Mouse (Mus musculus): ENCODE measurements at regions not wholly inside any gene's neighbourhood (a gene's known extent, or its start where the extent isn't known, plus 50 kb on each side); places are given as distances from the start of the nearest gene placed in this dataset.

DNA sequence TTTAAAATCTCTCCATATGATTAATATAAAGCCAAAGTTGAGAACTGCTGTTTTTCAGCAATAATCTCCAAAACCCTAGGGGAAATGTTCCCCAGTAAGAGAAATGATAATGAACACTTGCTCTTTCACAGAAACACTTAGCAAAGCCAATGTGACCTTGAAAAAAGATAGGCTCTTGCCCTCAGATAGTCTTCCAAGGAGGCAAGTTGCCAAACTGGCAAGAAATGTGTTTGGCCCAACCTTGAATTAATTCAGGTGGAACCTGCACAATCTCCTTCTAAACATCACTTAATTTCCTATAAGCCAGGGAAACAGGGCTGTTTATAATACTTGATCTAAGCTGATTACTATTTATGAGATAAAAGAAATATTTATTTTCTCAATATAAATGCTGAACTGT is 244.0 kb upstream of the Gnaz start:
- DNase-seq (ENCODE audit: low spot score in 2 of 2): no peak

DNA sequence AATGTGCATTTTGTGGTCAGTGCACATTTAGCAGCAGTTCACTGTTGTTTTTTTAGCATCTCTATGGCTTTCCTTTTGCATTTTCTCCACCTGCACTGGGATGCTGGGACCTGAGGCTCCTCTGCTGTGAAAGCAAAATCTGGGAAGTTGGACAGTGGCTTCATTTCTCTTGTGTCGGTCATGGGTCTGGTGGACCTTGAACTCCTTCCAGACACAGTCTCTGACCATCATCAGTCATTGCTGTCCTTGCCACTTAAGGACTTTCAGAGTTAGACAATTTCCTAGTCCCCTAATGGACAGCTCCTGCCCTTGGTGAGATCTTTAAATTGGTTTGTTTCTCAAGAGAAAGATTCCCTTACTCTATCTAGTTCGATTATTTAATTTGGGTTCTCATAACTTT is 217.5 kb upstream of the Gnaz start:
- DNase-seq (ENCODE audit: low spot score in 2 of 2): no peak

DNA sequence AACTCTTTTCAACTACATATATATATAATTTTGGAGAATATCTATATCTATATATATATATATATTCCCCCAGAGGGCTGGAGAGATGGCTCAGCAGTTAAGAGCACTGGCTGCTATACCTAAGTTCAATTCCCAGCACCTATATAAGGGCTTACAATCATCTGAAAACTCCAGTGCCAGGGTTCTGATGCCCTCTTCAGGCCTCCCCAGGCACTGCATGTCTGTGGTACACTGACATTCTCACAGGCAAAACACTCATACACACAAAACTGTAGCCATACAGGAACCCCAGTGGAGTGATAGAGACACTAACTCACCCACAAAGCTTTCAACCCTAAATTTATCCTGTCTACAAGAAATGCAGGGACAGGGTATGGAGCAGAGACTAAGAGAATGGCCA is 216.1 kb upstream of the Gnaz start:
- no peak for DNase-seq (ENCODE audit: low spot score in 2 of 2)

DNA sequence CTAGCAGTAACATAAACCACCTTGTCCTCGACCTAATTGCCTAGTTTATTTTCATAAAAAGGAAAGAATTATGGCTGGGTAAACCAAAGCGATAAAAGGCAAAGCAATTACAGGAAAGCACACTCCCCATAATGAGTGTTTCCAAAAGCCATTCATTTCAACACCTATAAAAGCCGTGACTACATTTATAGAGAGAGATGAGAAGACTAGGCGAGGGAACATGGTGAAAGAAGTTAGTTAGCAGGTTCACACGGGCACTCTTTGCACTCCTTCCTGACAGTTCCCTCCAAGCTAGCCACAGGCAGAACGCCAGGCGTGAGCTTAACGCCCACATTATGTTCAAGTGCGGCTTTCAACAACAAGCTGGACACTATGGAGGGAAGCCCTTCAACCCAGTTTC is 206.2 kb upstream of the Gnaz start:
- no peak for DNase-seq (ENCODE audit: low spot score in 2 of 2)

DNA sequence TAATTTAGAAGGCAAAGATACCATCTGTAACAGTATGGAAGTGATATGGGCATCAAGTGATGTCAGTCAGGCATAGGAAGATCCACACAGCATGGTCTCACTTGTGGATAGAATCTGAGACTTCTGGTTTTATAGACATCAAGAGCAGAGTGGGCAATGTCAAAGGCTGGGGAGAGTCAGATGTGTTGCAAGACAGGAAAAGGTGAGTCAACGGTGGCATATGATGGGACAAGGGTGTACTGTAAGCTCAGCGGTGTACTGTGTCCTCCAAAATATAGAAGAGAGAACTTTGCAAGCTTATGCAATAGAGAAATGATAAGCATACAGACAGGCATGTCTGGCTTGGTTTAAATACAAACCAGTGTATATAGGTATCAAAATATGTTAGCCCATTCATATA is 177.7 kb upstream of the Gnaz start:
- no peak for DNase-seq (ENCODE audit: low spot score in 2 of 2)

DNA sequence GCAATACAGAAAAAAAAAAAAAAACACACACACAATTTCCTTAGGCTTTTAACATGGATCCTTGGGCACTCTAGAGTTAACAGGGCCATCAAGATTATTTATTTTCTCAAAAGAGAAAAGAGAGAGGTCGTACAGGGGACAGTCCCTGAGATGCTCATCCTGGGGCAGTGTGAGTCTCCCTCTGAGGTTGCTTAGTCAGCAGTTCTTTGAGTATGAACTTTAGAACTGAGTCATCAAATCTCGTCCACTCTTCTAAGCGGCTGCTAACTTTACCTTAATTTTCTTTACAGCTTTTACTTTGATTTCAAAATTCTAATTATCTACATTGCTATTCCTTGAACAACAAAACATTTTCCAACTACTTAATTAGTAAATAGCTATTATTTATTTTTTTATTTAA is 177.0 kb upstream of the Gnaz start:
- DNase-seq (ENCODE audit: low spot score in 2 of 2): no peak

DNA sequence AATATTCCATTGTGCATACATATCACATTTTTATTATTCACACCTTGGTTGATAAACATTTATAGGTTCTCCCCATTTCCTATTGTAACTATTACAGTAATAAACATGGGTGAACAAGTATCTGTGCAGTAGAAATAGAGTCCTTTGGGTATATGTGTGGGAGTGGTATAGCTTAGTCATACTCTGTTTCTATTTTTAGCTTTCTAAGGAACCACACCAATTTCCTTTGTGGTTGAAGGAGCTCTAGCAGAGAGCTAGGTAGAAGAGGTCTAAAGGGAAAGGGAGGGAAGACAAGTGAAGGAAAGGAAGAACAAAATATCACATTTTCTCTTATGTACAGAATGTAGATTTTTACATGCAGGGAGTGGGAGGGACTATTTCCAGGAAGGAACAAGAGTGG is 143.6 kb upstream of the Gnaz start:
- DNase-seq (ENCODE audit: low spot score in 2 of 2): no peak

DNA sequence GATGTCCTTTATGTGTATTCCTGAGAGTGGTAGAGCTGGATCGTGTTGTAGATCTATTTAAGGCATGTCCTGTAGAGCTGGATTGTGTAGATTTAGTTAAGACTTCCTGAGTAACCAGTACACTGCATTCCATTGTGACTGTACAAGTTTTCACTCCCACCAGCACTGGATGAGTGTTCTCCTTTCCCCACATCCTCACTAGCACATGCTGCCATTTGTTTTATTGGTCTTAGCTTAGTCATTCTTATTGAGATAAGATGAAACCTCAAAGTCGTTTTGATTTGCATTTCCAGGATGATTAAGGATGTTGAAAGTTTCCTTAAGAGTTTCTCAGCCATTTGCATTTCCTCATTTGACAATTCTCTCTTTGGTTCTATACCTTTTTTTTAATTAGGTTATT is 132.6 kb upstream of the Gnaz start:
- no peak for DNase-seq (ENCODE audit: low spot score in 2 of 2)

DNA sequence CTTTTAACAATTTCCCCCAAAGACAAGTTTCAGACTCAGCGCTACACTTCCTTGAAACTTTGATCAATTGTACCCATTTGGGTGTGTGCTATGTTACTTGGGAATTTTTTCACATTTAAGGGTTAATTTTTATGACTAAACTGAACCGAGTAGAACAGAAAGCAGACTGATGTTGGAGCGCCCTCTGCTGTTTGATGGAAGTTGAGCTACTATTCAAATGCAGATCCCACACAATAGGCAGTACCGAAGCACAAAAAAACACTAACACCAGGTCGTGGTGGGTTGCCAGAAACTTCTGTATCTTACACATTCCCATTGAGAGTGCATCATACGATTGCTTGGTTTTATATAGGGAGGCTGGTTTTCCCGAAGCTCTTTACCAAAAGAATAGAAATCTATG is 118.6 kb upstream of the Gnaz start:
- DNase-seq (ENCODE audit: low spot score in 2 of 2): peak; percentile 23 to 67

DNA sequence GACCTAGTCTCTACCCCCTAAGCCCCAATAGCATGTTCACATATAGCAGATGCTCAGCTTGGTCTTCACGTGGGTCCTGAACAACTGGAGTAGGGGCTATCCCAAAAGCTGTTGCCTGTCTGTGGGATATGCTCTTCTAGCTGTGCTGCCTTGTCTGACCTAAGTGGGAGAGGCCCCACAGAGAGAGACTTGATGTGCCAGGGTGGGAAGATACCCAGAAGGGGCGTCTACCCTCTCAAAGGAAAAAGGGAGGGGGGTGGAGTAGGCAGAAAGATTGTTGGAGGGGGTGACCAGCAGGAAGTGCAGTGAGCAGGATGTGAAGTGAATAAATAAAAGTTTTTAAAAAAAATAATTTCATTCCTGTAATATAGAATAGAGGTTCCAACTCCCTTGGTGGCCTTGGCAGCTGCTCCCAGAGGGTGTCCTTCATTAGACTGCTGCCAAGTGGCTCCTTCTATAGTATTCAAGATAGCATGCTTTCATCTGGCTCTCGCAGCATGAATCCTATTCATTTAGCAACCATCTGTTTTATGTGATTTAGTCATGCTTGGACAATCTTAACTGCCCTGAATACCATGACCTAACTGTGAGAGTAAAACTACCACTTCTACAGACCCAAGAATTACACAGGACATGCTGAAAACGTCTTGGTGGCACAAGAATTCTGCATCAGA is 111.8 kb upstream of the Gnaz start:
- DNase-seq (ENCODE audit: low spot score in 2 of 2): no peak
